Mouse (Mus musculus) hindbrain, embryonic 11.5 days (tissue): ENCODE data around the gene Irak2. TPM values are rescaled to one million over a fixed set of nuclear protein-coding genes. Genes with fewer than 3 reads are reported as not detected.

Experiments
- ATAC-seq: fragments of 200-750 bp; cut with Nextera tagmentation; 2 replicates; pipeline ENCODE4 v1.8.0; 2017; ENCODE audit warnings: mild to moderate bottlenecking, moderate TSS enrichment, moderate library complexity; ENCODE audit not compliant: low FRiP score
- DNase-seq: peaks from one replicate; pipeline ENCODE4 v3.0.0-alpha.2; 2015; ENCODE audit warnings: low spot score
- H3K27ac ChIP-seq: fragments of 300-500 bp; sonication (generic); 2 replicates; pipeline ENCODE4 v1.5.1; 2014; ENCODE audit warnings: mild to moderate bottlenecking, low read depth, low read length
- H3K27me3 ChIP-seq: fragments of 300-500 bp; sonication (generic); 2 replicates; pipeline ENCODE4 v1.6.1; 2014; ENCODE audit warnings: mild to moderate bottlenecking, low read length, moderate library complexity, mixed read lengths; ENCODE audit not compliant: control insufficient read depth, insufficient read depth
- H3K36me3 ChIP-seq: fragments of 300-500 bp; sonication (generic); 2 replicates; pipeline ENCODE4 v1.6.1; 2014; ENCODE audit warnings: mild to moderate bottlenecking, low read length, moderate library complexity, mixed read lengths; ENCODE audit not compliant: control insufficient read depth, insufficient read depth
- H3K4me1 ChIP-seq: fragments of 300-500 bp; sonication (generic); replicated peaks from 2 replicates; pipeline ENCODE4 v1.6.1; 2014; ENCODE audit warnings: low read length, mixed read lengths; ENCODE audit not compliant: control insufficient read depth, insufficient read depth
- H3K4me2 ChIP-seq: fragments of 300-500 bp; sonication (generic); replicated peaks from 2 replicates; pipeline ENCODE4 v1.6.1; 2014; ENCODE audit warnings: mild to moderate bottlenecking, low read depth, low read length
- H3K4me3 ChIP-seq: fragments of 300-500 bp; sonication (generic); 2 replicates; pipeline ENCODE4 v1.5.1; 2014; ENCODE audit warnings: low read depth, low read length
- H3K9ac ChIP-seq: fragments of 300-500 bp; sonication (generic); 2 replicates; pipeline ENCODE4 v1.6.1; 2014; ENCODE audit warnings: low read depth, low read length
- H3K9me3 ChIP-seq: fragments of 300-500 bp; sonication (generic); 2 replicates; pipeline ENCODE4 v1.6.1; 2016; ENCODE audit warnings: low read length; ENCODE audit not compliant: control insufficient read depth
- WGBS: fragments of 180-500 bp; shearing (Covaris S2); extraction: QIAGEN DNeasy Blood & Tissue Kit; methylation state at CpG from one replicate; pipeline ENCODE4 v1.1.7; 2014; 5-methylcytosine and 5-hydroxymethylcytosine counted together
- polyA plus RNA-seq: library from polyadenylated mRNA; unstranded; fragments of >200 nt; fragmentation: Nextera tagmentation; extraction: Ambion mirVana; gene quantifications from 2 replicates; pipeline ENCODE4 v1.2.1, GENCODE M21; 2014

Irak2 gene
- polyA plus RNA-seq, 1 experiment from 2014 or later: 1.6 TPM

GRCm38 (mm10) chr6:113623941-113624751 lies 14.1 kb upstream of the Irak2 start, which contains the start of gene Vhl:
Gene Vhl (plus strand): TSS chr6:113623959.
- DNase-seq (peak; percentile 90), ATAC-seq (peak; percentile 90)
- no peaks in the 10 kb centered on the region for H3K36me3 ChIP-seq

GRCm38 (mm10) chr6:113624989-113625770 lies 13.1 kb upstream of the Irak2 start:
- no peaks in the 10 kb centered on the region for H3K9me3 ChIP-seq
- DNase-seq (no peak), ATAC-seq (no peak)
- peak overlapping the region; percentile 58 for H3K4me2 ChIP-seq
- H3K27ac ChIP-seq: no peak overlapping the region
- peaks cover 2% of the 10 kb centered on the region; the same call in 1 of the 2 replicates for H3K4me1 ChIP-seq
- H3K27me3 ChIP-seq: no peaks in the 10 kb centered on the region
- peak overlapping the region; percentile 79 for H3K9ac ChIP-seq
- peak overlapping the region; percentile 54 for H3K4me3 ChIP-seq
- H3K36me3 ChIP-seq: no peaks in the 10 kb centered on the region
- 60% methylated on average over 5 of the region's 5 CpGs for WGBS

More at GRCm38 (mm10) chr6:113623941-113624751, 14.1 kb upstream of the Irak2 start, which contains the start of gene Vhl:
- Histone ChIP-seq H3K4me2 (peak within 1 kb of the TSS; percentile 58), H3K27ac (peak within 1 kb of the TSS; percentile 72), H3K9me3 (no peaks in the 10 kb centered on the region), H3K4me1 (peaks cover 2% of the 10 kb centered on the region; the same call in 1 of the 2 replicates), H3K9ac (peak within 1 kb of the TSS; percentile 79), H3K27me3 (no peaks in the 10 kb centered on the region), H3K4me3 (peak within 1 kb of the TSS; percentile 54)
- 2% methylated on average over 52 of the region's 76 CpGs for WGBS

- H3K9me3 ChIP-seq: no peaks in the 10 kb centered on the region
- no peak for ATAC-seq
- no peak overlapping the region for H3K27ac ChIP-seq
- WGBS: 83% methylated on average over 5 of the region's 5 CpGs
- DNase-seq: no peak
- no peak overlapping the region for H3K4me2 ChIP-seq
- no peak overlapping the region for H3K9ac ChIP-seq
- H3K27me3 ChIP-seq: no peaks in the 10 kb centered on the region
- H3K36me3 ChIP-seq: no peaks in the 10 kb centered on the region
- H3K4me3 ChIP-seq: no peak overlapping the region
- no peaks in the 10 kb centered on the region; the same call in 1 of the 2 replicates for H3K4me1 ChIP-seq
Measured at GRCm38 (mm10) chr6:113630322-113630721, 7.9 kb upstream of the Irak2 start.

- H3K4me1 ChIP-seq: no peaks in the 10 kb centered on the region
- DNase-seq: no peak
- ATAC-seq: no peak
- H3K4me3 ChIP-seq: no peak overlapping the region
- H3K27me3 ChIP-seq: no peaks in the 10 kb centered on the region
- WGBS: 98% methylated on average over 4 of the region's 4 CpGs
- no peaks in the 10 kb centered on the region for H3K36me3 ChIP-seq
- H3K9ac ChIP-seq: no peak overlapping the region
- H3K9me3 ChIP-seq: no peaks in the 10 kb centered on the region
- no peak overlapping the region for H3K27ac ChIP-seq
- no peak overlapping the region for H3K4me2 ChIP-seq
Measured at GRCm38 (mm10) chr6:113632863-113633262, 5.4 kb upstream of the Irak2 start.

- 83% methylated on average over 4 of the region's 4 CpGs for WGBS
- no peak overlapping the region for H3K4me2 ChIP-seq
- no peak for DNase-seq
- no peaks in the 10 kb centered on the region for H3K4me1 ChIP-seq
- no peaks in the 10 kb centered on the region for H3K9me3 ChIP-seq
- H3K36me3 ChIP-seq: no peaks in the 10 kb centered on the region
- H3K27ac ChIP-seq: no peak overlapping the region
- no peak overlapping the region for H3K4me3 ChIP-seq
- H3K27me3 ChIP-seq: no peaks in the 10 kb centered on the region
- no peak overlapping the region for H3K9ac ChIP-seq
- ATAC-seq: no peak
Measured at GRCm38 (mm10) chr6:113639201-113639600, 934 bp downstream of the Irak2 start.

GRCm38 (mm10) chr6:113642605-113643004 lies 4.3 kb downstream of the Irak2 start:
- Histone ChIP-seq H3K9me3 (no peaks in the 10 kb centered on the region), H3K4me3 (no peak overlapping the region), H3K36me3 (no peaks in the 10 kb centered on the region), H3K9ac (no peak overlapping the region), H3K4me2 (no peak overlapping the region), H3K27ac (no peak overlapping the region), H3K4me1 (no peaks in the 10 kb centered on the region), H3K27me3 (no peaks in the 10 kb centered on the region)
- DNase-seq (no peak), ATAC-seq (no peak)
- WGBS: 89% methylated on average over 8 of the region's 8 CpGs

- Histone ChIP-seq H3K27me3 (no peaks in the 10 kb centered on the region), H3K36me3 (no peaks in the 10 kb centered on the region), H3K27ac (no peak overlapping the region), H3K4me3 (no peak overlapping the region), H3K4me2 (no peak overlapping the region), H3K4me1 (no peaks in the 10 kb centered on the region), H3K9ac (no peak overlapping the region), H3K9me3 (no peaks in the 10 kb centered on the region)
- no peak for ATAC-seq
- WGBS: 77% methylated on average over 4 of the region's 4 CpGs
- no peak for DNase-seq
Measured at GRCm38 (mm10) chr6:113643021-113643420, 4.8 kb downstream of the Irak2 start.

GRCm38 (mm10) chr6:113643967-113644366 lies 5.7 kb downstream of the Irak2 start:
- Histone ChIP-seq H3K9me3 (no peaks in the 10 kb centered on the region), H3K27me3 (no peaks in the 10 kb centered on the region), H3K27ac (no peak overlapping the region), H3K4me3 (no peak overlapping the region), H3K36me3 (no peaks in the 10 kb centered on the region), H3K4me1 (no peaks in the 10 kb centered on the region), H3K4me2 (no peak overlapping the region), H3K9ac (no peak overlapping the region)
- WGBS: 90% methylated on average over 2 of the region's 2 CpGs
- ATAC-seq: no peak
- no peak for DNase-seq
